Mouse (Mus musculus): ENCODE measurements around the gene Zfp672.

Gene Zfp672

DNA sequence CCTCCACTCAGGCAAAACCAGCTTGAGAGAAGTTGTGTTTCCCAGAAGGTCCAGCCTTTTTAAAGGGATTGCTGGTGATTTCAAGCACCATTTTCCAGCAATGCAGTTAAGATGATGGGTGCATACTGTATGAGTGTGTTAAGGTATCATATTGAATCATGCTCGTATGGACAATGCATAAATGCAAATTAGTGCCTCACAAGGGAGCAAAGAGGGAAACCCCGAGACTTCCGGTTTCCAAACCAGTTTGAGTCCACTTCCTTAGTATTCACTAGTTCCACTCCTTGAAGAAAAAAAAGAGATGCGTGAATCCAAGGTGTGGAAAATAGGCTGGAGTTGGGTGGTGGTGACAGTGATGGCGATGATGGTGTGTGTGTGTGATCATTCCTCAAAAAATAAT lies 47.6 kb downstream of the Zfp672 start:
- DNase-seq (ENCODE audit: low spot score), result no peak

DNA sequence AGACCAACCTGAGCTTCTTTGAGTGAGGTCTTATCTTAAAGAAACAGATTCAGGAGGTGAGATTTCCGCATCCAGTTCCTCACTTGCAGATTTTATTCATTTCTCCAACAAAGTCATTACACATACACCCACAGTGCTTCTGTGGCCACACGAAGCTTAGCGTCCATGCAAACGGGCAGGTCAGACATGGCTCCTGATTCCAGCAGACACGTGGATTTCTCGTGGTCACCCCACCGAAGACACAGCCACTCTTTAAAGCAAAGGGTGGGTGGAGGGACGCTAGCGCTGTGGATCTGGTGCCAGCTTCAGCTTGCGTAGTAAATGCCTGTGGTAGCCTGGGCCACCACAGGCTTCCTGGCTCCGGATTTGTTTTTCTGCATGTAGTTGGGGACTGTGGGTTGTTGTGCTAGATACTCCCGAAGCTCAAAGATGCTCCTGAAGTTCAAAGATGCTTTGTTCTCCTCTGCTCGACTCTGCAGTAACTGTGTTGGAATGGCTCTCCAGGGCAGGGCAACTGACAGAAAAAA lies 48.1 kb downstream of the Zfp672 start:
- no peak for DNase-seq (ENCODE audit: low spot score)

DNA sequence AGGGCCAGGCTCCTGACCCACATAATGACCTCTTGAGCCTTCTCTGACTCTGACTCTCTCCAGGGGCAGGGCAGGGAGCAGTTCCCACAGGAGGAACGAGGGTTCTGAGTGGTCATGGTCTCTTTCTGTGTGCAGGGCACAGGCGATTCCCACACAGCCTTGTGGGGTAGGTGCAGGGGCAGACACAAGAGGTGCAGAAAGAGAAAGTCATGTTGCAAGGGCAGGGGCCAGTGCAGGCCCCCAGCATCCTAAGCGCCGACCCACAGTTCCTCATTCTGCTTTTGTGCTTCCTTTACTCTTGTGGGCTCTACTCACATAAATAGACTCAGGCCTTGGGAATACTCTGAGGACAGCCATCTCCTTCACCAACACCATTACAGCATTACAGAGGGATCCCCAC lies 54.4 kb downstream of the Zfp672 start:
- DNase-seq (ENCODE audit: low spot score), result no peak

DNA sequence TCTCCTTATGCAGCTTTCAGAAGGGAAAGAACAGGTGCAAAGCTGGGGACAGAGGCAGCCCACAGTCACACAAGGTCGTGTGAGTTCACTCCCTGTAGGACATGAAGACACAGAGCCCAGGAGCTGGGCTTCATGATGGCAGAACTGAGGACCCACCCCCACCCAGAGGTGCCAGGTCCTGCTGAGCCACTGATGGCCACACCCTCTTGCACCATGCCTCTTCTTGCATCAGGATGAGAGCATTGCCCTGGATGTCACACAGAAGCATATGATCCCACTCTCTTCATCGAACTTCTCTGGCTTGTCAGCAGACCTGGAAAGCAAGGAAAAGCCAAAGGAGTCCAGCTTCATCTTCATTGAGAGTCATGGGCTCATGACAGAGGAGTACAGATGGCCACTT lies 55.6 kb downstream of the Zfp672 start, which contains the start of gene 4930438A08Rik:
TSS of gene 4930438A08Rik (plus strand) at position 228 of the 400 bp plus-strand sequence.
- DNase-seq (ENCODE audit: low spot score), result no peak

DNA sequence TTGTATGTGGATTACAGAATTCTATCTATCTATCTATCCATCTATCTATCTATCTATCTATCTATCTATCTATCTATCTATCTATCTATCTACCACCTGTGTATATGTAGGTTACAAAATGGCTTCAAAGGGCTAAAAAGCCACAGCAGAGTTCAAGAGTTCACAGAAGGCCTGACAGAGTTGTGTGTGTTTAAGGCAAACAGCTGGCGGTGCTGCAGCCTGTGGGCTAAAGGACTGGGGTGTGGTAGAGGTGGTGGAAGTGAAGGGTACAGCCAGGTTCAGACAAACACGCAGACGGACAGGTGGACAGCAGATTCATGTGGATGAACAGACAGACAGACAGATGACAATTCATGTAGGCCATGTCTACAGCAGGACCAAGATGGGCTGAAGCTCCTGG lies 61.9 kb downstream of the Zfp672 start:
- DNase-seq (ENCODE audit: low spot score), result no peak

Measured in ovary, postnatal 36 days (tissue).